Mouse (Mus musculus) myocyte (in vitro differentiated cells): Measurements from ENCODE around the gene Slain1.

Experiments used
- MYOG ChIP-seq, 3 experiments: IDR thresholded peaks; one replicate each; pipeline ENCODE4 v1.6.1; 2011; ENCODE audit warnings: control low read depth in 2 of 3, low read depth in 2 of 3, mild to moderate bottlenecking in 2 of 3; ENCODE audit not compliant: insufficient read length in 2 of 3, control insufficient read depth in 1 of 3, insufficient read depth in 1 of 3
- POLR2A ChIP-seq: IDR thresholded peaks from one replicate; pipeline ENCODE4 v1.6.1; 2011; ENCODE audit warnings: low read depth, mild to moderate bottlenecking, control low read depth, moderate library complexity; ENCODE audit not compliant: insufficient read length
- SRF ChIP-seq: IDR thresholded peaks from one replicate; pipeline ENCODE4 v1.6.1; 2011; ENCODE audit warnings: low read depth; ENCODE audit not compliant: control insufficient read depth, insufficient read length
- USF1 ChIP-seq: IDR thresholded peaks from one replicate; pipeline ENCODE4 v1.6.1; 2011; ENCODE audit warnings: low read depth, mild to moderate bottlenecking, control low read depth, moderate library complexity

DNA sequence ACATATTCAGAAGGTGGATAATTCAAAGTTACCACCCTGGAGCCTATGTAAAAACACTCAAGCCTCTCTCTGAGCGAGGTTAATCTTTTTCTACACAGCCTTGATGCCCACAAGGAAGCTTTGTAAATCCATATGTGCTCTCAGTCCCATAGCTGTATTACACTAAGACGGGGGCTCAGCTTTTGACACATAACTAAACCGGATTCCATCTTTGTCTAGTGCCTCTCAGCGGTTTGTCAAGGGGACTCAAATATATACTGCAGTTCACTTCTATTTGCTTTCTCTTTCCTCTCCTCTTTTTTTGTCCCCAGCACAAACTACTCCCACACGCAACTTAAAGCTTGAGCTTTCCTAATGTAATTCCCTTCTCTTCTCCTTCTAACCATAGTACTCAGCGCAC, 23.9 kb upstream of the Slain1 start:
- no peak for TF ChIP-seq MYOG (IDR thresholded peaks at IDR 0.05; ENCODE audit: control insufficient read depth in 1 of 3, insufficient read depth in 1 of 3, insufficient read length in 2 of 3, low read depth in 2 of 3)
- no peak for TF ChIP-seq POLR2A
- TF ChIP-seq USF1, result no peak
- TF ChIP-seq SRF, result no peak
